Mouse (Mus musculus) right cerebral cortex, postnatal 25 days (tissue): ENCODE measurements around the gene Per2.

Source experiments
- DNase-seq: peaks from one replicate; pipeline ENCODE4 v3.0.0; 2022

Per2 gene

DNA sequence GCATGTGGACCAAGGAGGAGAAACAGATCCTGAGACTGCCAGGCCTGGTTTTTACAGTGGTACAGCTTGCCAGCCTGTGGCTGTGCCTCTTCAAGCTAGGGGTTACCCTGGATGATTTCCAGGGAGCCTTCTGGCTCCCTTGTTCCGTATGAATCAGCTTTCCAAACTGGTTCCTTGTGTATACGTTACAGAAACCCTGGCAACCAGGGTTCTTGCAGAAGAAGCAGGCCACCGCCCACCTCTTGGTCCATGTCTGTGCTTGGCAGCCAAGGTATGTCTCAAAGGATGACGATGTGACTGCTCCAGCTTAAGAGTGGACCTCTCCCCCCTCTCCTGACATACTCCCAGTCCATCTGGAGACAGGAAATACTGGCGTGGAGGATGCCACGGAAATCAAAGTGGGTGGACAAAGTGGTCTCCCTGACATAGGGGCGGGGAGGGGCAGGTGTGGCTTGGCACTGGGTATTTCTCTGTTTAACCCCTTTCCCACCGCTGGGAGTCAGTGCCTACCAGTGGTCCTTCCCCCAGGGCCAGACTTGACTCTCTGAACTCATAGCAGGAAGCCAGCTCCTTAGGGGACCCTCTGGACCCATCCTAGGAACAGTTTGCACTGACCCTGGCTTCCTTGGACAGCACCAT is 782 bp downstream of the Per2 start:
- peak; percentile 70 for DNase-seq

DNA sequence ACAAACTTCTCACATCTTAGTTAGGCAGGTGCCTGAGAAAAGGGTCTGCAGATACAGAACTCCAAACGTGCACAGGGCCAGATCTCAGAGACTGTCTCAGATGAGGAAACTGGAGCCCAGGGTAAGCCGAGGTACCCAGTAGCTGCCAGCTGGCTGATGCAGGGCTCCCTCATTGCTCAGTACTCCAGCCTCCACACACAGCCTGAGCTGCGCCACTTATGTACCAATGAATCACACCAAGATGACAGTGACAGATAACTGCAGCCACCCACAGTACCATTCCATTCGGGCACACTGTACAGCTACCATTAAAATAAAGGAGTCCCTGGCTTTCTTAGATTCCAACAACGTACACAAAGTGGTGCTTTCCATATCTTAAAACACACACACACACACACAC is 1.4 kb downstream of the Per2 start:
- DNase-seq: peak; percentile 72

DNA sequence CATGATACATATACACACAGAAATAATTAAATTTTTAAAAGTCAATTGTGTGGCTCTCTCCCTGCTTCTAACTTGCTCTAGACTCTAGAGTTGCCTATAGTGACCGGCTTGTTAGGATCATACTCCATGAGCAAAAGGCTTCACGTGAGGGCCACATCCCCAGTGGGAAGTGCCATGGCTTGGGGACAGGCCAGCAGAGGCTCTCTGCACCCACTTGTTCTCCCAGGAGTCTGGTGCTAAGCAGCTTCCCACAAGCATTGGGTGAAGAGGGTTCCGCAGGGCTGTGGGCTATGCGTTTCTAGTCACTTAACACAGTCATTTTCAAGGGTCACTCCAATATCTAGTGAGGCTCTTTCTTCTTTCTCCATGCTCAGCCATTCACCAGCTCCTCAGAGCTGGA is 2.0 kb downstream of the Per2 start:
- DNase-seq: no peak

DNA sequence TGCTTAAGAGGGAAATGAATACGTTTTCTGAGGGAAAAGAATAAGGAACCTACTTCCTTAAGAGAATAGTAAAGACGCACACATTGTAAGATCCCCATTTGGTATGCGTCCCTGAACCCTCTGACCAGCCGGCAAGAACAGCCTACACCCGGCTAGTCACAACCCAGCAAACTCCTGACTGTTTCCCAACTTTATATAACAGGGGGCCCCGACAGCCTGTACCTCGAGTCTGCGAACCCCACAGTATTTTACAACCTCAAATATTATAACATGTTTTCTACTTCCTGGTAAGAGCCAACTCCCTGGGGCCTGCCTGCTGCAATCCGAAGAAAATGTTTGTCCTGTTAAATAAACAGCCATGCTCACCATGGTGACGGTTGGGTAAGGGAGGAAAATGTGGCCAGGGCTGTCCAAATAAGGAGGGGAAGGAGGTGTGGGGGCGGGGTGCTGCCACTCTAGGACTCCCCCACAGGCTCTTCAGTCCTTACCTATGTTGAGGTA is 2.8 kb downstream of the Per2 start:
- peak; percentile 29 for DNase-seq

DNA sequence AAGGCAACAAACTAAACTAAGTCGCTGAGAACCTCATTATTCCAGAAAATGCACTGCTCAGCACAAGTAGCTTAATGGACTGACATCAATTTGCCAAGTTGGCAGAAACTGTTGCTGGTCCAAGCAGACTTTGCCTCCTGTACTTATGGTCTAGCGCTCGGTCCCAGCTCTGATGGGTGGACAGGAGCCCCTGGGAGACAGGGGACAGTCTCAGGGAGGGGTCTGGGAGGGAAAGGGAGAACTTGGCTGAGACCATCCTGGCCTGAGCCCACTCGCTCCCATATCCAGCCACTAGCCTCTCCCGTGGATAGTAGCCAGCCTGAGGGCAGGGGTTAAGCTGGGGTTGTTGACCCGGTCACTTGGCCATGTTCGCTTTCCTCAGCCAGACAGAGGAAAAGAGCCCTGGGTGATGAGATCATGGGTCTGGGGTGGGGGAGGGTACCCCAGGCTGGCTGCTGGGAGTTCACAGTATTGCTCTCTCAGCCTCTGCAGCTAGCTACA is 3.4 kb downstream of the Per2 start:
- DNase-seq: no peak

DNA sequence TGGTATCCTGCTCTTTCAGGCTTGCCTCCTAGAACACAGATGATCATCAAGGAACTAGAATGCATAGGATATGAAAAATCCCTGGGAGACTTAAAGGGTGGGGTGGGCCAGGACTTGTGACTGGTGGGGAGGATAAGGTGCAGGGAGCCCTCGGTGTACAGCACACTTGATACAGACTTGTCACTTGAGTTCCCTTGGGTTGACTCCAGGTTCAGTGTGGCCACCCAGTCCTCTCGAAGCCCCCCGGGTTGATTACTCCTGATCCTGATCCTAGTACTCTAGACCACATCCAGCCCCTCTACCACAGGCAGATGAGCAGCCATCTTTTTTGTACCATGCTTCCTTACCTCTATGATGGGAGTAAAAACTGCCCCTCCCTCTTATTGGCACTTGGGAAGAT is 4.2 kb downstream of the Per2 start:
- DNase-seq: no peak

DNA sequence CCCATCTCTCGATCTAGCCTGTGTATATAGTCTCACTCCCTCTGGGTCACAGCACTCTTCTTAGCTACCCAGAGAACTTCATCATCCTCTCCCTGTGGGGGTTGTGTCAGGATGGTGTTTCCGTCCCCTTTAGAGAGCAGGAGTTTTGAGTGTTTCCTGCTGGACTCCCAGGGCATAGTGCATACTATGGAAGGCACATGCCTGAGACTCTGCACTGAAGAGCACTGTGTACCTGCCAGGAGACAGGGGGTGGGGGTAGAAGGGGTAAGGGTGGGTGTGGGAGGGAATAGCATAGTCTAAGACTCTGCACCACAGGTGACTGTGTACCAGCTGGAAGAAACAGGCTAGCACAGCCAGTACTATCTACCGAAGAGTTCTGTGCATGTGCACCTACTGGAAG is 4.8 kb downstream of the Per2 start:
- no peak for DNase-seq

DNA sequence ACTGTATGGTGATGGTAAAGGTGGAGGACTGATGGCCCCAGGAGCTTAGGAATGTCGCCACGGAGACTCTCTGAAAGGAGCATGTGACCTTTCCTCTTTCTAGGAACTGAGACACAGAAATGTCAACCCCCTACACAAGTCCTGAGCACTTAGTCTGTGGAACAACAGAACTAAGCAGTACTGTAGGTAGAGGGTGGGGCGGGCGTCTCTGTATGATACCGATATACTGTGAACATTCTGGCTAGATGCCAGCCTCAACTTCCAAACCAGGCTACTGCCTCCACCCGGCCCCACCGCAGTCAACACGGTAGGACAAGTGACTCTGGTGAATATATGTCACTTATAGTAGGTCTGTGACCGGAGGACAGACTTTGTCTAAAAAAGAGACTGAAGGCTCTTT is 5.2 kb downstream of the Per2 start:
- DNase-seq: no peak

DNA sequence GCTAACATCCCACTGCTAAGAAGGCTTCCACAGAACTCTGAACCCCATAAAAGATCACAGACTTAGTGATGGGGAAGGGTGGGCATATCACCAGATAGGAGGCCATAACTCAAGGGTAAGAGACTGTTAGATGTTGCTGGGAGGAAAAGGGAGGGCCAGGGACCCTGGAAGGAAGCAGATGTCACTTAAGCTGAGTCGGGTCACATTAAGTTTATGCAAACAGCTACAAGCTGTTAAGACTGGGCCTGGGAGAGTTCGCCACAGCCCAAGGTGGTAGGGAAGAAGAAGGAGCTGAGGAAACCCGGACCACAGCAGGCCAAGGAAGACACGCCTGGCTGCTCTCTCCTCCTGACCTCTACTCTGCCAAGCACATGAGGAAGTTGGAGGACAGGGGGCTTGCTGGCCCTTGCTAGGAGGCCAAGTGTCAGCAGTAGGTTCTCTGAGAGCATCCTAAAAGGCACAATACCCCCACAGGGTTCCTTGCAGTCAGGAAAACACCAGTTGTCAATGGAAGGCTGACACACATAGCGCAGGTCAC is 7.5 kb downstream of the Per2 start:
- DNase-seq: no peak

DNA sequence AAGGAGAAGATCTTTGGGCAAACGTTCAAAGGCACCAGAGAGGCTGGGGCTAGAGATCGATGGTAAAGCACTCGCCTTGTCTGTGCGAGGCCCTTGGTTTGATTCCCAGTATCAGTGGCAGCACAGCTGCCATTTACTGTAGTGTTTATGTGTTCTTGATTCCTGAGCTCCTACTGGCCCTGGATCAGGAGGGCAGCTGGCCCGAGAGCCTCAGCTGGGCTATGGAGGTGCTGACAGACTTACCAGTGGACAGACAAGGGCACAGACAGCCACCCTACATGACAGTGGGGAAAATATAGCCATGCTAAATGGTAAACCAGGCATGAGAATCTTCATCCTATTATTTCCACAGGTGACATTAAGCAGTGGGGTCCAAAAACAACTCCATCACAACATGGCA is 8.3 kb downstream of the Per2 start:
- no peak for DNase-seq

DNA sequence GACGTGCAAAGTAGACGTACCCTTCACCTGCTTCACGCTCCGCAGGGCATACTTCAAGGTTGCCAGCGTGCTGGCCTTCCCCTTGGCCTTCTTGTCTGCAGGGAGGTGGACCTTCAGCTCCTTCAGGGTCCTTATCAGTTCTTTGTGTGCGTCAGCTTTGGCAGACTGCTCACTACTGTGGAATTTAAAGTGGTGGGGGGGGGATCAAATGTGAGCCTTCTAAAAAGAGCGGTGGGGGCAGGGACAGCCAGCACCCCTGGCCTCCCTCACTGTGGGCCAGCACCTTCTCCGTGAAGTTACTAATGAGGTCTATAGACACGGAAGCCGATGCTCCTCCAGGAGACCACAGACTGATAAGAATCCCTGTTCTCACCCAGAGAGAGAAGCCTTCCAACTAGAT is 10.4 kb downstream of the Per2 start:
- no peak for DNase-seq

DNA sequence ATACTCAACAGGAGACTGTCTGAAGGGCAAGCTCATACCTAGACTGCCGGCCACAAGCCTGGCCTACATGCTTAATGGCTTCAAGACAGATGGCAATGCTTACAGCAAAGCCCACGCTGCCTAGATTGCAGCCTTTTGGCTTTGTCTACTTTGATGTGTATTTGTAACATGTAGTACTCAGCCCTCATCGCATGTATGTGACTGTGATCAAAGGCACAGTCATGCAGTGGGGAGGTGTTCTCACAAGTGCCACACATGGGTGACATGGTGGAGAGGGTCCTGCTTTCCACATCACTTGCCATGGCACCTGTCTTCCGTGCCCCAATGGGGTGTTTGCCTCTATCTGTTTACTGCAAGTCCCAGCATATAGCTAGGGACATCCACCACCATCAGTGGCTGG is 12.6 kb downstream of the Per2 start:
- no peak for DNase-seq

DNA sequence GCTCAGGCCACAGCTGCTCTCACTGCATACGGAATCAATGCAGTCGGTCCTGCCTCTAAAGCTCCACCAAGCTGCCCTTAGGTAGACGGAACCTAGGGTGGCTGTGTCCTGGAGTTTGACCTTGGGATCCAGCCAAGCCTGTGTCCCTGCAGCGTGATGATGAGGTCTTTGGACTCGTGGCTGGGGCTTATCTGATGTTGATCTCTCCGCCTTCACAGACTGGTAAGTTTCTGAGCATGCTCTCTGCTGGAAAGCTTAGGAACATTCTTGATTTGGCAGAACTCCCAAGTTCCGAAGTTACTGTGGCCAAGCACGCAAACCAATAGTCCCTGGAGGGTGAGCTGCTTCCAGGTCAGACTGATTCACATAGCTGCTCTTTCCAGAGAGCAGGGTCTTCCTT is 13.1 kb downstream of the Per2 start:
- DNase-seq: no peak

DNA sequence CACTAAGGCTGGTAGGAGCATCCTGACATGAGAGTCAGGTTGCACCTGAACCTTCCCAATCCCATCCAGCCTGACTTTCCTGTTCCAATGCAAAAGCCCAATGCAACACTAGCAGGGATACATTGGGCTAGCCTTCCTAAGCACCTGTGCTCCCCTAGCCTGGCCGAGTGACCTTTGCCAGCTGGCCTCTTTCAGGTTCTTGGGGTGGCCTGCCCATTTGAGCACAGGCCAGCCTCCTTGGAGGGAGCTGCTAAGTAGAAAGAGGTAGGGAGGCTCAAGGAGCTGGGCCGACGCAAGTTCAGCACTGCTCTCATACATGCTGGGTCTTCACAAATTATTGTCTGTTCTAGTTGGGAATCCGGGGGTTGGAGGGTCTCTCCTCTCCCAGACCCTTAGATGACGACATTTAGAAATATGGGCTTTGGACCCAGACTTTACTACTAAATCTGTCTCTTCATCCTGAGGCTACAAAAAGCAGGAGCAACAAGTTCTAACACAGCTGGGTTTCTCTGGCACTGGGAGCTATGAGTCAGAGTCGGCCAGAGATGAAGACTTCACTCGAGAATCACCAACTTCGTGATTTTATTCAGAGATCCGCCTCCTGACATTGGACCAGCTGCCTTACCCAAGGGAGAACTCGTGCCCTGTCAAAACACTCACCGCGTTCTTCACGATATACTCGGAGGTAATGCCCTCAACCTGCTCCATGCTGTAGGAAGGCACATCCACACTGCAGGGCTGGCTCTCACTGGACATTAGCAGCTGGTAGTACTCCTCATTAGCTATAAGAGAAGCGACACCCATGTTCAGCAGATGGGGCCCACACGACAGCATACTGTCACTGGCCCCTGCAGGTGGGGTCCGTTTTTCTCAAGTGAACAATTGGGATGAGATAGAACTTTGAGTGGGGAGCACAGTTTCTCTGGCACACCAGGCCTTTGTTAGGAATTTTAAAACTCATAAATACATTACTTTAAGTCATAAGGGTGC is 14.0 kb downstream of the Per2 start:
- no peak for DNase-seq

DNA sequence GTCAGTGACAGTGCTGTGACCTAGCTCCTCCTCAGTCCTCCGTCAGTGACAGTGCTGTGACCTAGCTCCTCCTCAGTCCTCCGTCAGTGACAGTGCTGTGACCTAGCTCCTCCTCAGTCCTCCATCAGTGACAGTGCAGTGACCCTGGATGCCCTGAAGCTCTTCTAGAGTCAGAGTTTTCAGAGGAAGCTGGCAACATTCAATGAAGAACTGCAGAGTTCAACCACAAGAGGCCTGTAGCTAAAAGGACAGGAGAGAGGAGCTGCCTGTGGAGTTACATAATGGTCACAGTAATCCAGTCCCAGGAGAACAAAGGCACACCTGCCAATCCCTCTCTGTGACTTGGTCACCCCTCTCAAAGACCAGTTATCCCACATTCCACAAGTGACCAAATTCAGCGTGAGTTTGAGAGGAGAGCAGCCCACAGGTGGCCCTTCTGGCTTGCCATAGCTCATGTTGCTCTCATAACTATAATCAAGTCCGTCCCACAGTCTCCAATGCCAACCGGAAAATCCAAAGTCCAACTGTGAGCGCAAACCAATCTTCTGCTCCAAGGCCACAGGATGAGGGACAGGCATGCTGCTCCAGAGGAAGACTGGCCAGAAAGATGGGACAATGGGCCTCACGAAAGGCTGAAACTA is 16.7 kb downstream of the Per2 start:
- DNase-seq: no peak

DNA sequence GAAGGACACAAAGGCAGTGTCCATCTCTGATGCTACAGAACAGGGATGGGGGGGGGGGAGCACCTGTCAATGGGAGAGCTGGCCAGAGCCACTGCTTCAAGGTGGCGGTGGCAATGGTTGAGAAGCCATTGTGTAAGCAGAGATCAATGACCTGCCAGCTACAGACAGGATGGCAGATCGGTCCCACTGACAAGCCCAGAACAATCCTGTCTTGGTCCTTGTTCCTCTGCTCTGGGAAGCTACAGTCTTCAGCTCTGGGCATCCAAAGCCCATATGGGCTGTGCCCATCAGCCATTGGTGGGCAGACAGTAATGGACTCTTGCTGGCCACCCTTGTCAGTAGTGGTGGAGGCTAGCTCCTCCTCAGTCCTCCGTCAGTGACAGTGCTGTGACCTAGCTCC is 17.3 kb downstream of the Per2 start:
- no peak for DNase-seq

DNA sequence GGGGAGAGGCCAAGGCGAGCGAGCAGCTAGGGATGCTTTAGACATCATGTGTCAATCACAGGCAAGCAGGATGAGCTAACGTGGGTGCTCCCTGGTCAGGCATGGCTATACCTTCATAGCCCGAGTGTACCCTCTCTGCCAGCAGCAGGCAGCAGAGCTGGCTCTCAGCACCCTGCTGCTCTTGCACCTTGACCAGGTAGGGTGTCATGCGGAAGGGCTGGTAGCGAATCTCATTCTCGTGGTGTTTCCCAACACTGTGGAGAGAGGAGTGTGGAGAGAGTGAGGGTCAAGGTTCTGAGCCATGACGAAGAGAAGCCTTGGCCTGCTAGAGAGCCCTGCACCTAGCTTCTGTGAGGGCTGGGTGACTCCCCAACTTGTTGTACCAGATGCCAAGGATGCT is 19.3 kb downstream of the Per2 start:
- DNase-seq: no peak

DNA sequence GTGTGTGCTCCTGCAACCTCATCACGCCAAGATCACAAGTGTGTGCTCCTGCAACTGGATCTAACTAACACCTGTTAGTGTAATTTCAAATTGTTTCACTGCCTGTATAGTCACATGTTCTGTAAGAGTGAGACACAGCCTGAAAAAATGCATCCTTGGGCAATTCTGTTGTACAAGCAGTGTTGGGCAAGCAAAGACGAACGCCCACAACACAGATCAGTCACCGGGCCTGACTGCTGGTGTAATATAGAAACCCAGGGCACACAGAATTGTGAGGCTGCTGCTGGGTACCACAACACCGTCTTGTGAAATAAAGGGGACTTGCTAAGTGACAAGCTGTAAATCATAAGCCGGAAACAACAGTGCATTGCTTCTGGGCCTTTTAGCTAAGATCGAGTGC is 21.6 kb downstream of the Per2 start:
- no peak for DNase-seq

DNA sequence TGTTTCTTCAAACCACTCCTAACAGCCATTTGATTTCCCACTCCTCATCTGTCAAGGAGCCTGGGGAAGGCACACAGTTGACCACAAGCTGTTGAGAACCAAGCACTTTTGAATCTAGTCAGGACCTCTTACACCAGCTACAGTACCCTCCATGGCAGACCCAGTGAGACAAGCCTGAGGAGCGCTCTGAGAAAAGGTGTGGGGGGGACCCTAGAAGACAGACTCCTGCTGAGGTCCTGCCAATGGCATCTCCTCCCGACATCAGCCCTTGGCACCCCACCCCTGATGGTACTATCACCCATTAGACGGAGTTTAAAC is 22.1 kb downstream of the Per2 start:
- no peak for DNase-seq

DNA sequence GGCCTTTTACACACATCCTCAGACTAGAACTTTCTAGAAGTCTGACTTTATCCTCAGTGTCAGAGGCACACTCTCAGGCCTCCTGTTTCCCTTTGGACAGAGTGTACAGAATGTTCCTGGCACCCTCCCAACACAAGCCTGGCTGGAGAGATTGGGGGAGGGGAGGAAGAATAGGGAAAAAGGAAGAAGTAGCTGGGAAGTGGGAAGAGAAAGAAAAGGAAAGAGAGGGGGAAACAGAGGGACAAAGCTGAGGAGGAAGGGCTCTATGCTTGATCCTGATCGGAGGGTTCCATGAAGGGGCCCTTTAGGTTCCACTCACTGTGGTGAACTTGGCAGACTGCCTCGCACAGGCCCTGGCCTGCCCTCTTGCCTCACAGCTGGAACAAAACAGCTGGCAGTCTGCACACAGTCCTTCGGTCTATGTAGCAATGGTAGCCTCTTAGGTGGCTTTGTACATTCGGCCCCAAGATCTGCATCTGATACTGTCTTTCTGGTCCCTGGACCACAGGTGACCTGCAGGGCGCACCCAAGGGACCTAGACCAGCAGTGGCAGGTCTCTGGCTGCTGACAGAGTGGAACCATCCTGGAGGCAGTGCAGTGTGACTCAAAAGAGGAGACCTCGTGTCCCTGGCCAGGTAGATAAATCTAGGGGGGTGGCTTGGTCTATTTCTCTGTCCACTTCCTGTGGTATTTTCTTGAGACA is 22.6 kb downstream of the Per2 start:
- no peak for DNase-seq

DNA sequence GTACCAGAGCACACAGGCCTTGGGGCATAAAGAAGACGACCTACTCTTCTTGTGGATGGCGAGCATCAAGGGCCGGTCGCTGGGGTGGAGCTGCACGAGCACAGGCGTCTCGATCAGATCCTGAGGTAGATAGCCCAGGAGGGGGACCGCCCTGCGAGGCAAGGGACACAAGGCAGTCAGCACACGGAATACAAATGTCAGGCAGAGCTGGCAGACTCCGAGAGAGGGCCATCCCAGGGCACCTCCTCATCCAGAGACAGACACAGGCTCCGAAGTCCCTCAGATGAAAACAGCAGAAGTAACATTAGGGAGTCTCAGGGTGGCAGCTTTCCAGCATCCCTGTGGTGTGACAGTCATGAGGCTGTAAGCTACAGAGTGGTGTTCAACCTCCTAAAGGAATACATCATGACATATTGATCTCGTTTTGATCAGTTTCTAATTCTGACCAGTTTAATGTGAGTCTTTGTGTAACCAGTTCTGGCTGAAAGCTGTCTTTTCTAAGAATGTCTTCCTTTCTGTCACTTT is 23.5 kb downstream of the Per2 start:
- DNase-seq: no peak

DNA sequence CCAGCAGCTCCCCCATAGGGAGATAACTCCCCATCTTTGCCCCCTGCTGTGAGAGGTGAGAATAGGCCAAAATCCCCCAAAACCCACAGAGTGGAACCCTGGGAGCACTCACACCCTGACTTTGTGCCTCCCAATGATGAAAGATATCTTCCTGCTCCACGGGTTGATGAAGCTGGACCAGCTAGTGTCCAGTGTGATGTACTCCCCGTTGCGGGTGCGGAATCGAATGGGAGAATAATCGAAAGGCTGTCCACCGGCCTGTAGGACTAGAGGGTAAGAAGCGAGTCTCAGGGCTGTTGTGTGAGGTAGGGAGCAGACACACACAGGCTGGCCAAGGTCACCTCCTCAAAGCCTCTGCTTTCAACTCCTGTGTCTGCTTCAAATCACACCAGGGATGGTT is 24.2 kb downstream of the Per2 start:
- no peak for DNase-seq

DNA sequence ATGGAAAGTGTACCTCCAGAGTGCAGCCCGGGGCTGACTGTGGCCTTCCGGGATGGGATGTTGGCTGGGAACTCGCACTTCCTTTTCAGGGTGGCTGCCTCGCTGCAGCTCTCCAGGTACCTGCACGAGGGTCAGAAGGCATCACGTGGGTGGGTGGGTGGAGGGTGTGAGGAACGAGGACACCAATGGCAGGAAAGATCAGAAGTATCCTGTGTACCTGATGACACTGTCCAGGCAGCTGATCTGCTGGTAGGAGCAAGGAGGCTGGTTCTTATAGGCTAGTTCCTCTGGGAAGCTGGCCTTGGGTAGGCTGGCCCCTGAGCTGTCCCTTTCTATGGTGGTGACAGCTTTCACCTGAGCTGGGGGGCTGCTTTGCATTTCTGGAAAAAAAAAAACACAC is 28.4 kb downstream of the Per2 start:
- DNase-seq: no peak
